Mouse (Mus musculus) ES-CJ7 (cell line): ENCODE data around the gene BC049352.

Experiments used
- DNase-seq: peaks from one replicate; pipeline ENCODE4 v3.0.0; 2011; ENCODE audit warnings: low read depth, low spot score

The BC049352 gene

GRCm38 (mm10) chr9:45247536-45247935 is 65.7 kb downstream of the BC049352 start:
- no peak for DNase-seq

DNA sequence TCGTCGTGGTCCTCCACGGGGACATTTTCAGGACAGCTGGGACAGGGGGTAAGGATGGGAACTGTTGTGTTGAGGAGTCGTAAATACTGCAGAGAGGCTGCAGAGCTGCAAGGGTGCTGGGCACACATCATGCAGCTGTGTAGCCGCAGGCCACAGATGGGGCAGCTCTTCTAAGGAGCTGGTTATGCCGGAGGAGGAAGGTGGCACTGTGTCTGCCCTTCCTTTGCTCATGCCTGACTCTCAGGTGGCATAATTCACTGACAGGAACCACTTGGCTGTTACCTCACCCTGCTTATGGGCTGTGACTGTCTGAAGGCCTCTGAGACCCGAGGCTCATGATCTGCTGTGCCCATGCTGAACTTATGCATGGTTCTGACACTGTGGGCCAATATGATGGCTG is 68.5 kb downstream of the BC049352 start:
- no peak for DNase-seq

DNA sequence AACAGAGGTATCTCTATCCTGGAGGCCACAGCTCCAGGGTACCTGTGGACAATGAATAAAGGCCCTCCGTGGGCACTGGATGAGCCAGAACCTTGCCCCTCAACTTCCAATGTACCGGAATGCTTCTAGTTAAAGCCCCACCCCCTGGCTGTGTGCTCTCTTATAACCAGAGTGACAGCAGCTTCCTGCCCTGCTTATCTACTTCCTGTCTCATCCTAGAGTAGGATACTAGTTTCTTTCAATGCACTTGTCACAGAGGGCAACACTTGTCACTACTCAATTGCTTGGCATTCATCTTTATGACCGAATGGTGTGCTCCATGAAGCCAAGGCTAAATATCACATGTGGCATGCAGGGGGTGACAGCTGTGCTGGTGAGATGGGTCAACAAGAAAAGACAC is 69.5 kb downstream of the BC049352 start:
- DNase-seq = no peak

- DNase-seq = no peak
These were observed 70.2 kb downstream of the BC049352 start for GRCm38 (mm10) chr9:45251990-45252389.

DNA sequence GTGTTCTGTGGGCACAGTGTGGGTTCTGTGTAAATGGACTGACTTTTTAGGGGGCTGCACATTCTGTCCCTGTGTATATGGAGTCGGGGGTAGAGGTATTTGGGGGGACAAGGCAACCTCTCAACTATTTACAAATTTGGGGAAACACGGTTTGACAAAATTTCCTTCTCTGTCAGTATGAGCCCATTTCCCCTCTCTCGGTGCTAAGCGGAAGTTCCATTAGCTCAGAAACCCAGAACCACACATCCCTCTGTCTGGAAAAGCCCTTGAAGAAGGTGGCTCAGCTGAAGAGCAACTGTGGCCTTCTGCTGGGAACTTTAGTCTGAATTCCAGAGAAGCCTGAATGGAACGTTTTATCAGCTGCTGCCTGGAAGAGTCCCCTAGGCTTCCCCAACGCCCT is 70.6 kb downstream of the BC049352 start:
- no peak for DNase-seq

DNA sequence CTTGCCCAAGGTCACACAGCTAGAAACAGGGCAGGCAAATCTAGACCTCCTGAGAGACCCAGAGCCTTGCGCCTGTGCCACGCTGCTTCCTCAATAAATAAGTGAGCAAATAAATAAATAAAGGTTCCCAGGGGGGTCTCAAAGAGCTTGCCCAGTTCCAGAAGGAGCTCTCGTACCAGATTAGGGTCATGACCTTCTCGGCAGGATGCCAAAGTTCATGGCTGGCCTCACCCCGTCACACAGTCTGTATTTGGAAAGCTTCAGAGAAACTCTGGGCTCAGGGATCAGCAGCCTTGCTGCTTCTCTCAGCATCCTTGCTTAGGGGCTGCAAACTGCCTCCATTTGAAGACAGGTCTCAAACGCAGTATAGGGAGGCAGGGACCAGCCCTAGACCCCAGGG is 72.2 kb downstream of the BC049352 start:
- DNase-seq = no peak

- no peak for DNase-seq
These were observed 72.8 kb downstream of the BC049352 start for GRCm38 (mm10) chr9:45254605-45255004.

- DNase-seq = no peak
These were observed 73.6 kb downstream of the BC049352 start for GRCm38 (mm10) chr9:45255431-45255830.

DNA sequence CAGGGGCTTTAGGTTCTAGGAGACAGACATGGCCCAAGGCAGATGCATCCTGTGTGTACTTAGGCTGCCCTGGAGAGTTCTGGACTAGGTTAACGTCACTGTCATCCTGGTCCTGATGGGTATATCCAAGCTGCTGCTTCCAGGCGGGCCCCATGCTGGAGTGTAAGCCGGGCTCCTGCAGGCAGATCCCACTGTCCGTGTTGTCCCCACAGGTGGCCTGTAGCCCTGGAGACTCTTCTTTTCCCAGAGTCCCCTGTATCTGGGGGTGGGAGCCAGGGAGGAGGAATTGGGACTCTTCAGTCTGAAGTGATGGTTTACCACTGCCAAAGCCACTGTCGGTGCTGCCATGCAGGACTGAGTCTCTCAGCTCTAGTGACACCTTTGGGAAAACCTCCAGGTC is 74.2 kb downstream of the BC049352 start:
- no peak for DNase-seq

DNA sequence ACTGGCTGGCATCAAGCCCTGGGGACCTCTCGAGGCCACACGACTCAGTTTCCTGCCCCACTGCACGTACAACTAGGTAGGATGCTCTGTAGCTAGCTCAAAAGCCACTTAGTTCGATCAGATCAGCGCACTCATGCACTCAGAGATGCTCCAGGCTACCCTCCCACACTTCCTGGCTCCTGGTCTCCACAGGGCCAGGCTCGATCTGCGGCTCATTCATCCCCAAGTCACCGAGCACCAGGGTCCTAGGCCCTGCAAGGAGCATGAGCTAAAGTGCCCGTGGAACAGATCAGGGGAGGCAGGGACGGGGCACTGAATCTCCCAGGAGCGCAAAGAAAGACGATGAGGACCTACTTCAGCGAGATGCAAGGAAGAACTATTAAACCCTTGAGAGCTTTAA is 77.3 kb downstream of the BC049352 start:
- no peak for DNase-seq

GRCm38 (mm10) chr9:45261466-45261865 is 79.7 kb downstream of the BC049352 start:
- no peak for DNase-seq

DNA sequence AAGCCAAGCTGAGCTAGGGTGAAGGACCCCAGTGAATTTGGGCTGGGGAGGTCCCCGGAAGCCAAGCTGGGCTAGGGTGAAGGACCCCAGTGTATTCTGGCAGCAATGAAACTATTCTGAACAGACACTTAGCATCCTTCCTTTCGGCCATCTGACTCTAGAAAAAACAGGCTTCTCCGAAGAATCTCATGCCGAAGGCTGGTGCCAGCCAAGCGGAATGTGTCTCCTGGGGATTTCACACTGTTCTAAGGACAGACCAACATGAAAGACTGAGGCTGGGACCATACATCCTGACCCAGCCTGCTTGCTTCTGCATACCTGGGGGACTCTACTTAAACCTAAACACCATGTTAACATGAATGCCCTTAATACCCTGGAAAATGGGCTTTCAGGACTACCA is 80.1 kb downstream of the BC049352 start:
- no peak for DNase-seq

DNA sequence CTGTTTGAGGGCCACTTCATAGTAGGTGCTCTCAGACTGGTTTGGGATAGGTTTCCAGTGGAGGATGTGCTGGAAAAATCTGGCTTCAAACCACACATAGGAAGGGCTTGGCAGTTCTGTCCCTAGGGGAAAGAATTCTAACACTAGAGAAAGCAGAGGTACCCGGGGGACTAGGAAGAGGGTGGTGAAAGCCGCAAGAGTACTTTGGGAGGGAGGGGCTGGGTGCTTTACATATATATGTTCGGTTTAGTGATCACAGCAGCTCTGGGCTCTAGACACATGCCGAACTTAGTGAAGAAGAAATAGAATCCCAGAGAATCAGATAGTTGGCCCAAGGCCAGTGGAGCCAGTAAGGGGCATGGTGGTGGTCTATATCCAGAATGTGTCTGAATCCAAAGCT is 85.3 kb downstream of the BC049352 start:
- no peak for DNase-seq

GRCm38 (mm10) chr9:45268079-45268478 is 86.3 kb downstream of the BC049352 start:
- no peak for DNase-seq

- peak; percentile 42 for DNase-seq
These were observed 87.0 kb downstream of the BC049352 start, which contains the start of gene Il10ra for GRCm38 (mm10) chr9:45268597-45269325. Il10ra (minus strand) TSS chr9:45269149.

GRCm38 (mm10) chr9:45272213-45272612 is 90.4 kb downstream of the BC049352 start:
- DNase-seq = no peak

DNA sequence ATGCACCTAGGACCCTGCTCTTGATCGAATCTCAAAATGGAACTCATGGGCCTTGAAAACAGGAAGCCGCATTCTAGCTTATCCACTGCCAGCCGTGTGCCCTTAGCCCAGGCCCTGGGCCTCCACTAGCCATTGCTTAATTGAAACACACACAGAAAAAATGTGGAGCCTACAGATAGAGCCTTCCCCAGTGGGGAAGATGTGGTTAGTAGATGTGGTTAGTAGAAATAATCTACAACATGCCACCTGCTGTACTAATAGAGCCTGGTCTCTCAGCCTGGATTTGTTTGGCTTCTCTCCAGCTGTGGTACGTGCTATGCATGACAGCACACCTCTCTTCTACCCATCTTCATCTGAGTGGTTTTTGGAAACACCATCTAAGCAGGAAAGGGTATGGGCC is 92.4 kb downstream of the BC049352 start:
- no peak for DNase-seq

DNA sequence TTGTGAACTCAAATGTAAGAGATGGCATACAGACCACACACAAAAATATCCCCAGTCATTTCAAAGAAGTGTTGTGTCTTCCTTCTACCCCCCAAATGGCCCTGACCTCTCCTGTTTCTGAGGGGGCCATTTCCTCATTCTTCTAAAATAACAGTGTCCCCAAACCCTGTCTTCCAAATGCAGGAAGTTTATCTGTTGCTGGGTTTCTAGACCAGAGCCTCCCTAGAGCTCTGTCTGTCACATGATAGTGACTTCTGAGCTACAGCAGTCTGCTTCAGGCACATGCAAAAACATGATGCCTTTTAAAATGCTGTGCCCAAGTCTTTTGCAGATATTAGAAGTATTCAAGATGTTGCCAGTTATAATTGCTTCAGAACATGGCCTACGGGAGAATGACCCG is 92.8 kb downstream of the BC049352 start:
- no peak for DNase-seq

GRCm38 (mm10) chr9:45280059-45280458 is 98.3 kb downstream of the BC049352 start:
- no peak for DNase-seq

DNA sequence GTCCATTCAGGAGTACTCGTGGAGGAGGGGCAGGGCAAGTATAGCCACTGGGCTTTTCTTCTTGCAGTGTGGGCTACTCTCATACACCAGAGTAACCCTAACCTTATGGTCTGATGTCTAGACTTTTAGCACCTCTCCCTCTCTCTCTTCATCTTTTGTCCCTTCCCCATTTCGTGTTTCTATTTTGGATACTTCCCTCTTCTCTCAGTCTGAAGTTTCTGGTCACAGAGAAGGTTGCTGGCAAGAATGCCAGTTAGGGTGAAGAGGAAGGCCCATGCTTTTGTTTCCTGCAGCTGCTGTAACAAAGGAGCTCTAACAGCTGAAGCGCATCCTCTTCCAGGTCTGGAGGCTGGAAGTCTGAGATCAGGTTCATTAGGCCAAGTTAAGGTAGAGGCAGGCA is 99.1 kb downstream of the BC049352 start:
- no peak for DNase-seq

GRCm38 (mm10) chr9:45282466-45282865 is 100.7 kb downstream of the BC049352 start:
- DNase-seq = no peak

DNA sequence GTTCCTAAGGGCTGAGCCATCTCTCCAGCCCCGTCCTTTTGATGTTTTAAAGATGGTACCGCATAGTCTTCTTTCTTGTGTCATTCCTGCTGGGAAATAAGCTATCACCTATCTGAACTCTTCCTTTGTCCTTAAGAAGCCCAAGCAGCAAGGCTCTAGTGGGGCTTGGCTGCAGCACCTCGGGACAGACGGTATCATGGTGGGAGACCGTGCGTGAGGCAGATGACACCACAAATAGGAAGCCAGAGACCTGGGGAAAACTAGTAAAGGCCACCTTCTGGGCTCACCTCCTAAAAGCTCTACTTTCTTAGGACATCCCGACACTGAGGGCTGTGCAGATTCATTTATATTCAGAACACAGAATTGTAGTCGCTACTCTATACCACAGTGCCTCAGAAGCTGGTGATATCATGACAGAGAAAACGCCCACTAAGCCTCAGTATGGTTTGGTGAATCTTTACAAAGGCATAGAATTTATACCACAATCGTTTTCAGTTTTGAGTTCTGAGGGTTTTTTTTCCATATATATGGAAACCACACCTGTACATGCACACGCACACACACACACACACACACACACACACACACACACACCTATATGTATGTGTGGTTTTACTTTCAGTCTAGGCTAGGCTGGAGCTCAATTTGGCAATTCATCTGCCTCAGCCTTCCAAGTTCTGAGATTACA is 109.8 kb downstream of the BC049352 start:
- DNase-seq = no peak
